Mouse (Mus musculus): ENCODE data around the gene Aasdh. TPM values are rescaled to one million over a fixed set of nuclear protein-coding genes. Genes with fewer than 3 reads are reported as not detected.
A peak's percentile ranks its signal among the peaks of the same experiment; 100 is the strongest.

Aasdh gene
- total and polyA plus RNA-seq, 2 experiments from 2014 or later, result 8.7 to 16.4 TPM

DNA sequence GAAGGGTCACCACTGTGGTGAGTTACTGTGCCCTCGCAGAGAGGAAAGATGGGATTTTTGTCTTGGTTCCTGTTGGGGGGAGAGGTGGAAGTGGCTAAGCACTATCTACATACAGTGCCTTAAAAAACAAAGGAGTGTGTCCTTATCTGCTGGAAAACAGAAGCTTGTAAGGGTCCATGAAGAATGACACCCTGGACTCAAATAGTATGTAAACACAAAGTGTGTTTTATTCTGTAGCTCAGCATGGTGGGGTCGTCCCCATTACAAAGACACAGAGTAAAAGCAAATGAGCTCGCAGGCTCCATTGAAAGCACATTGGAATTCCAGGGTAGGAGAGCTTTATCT lies 813 bp upstream of the Aasdh start:
- peak overlapping the region; percentile 93 for H3K4me2 ChIP-seq (ENCODE audit: low read depth, low read length)
- H3K4me1 ChIP-seq (ENCODE audit: control insufficient read depth, insufficient read depth), result no peaks in the 10 kb centered on the region; the same call in 1 of the 2 replicates
- no peaks in the 10 kb centered on the region for H3K36me3 ChIP-seq (replicated peaks; ENCODE audit: control insufficient read depth, insufficient read depth, low read length)
- TF ChIP-seq CTCF (IDR thresholded peaks at IDR 0.05; ENCODE audit: low read depth), result no peak
- no peak for TF ChIP-seq EP300 (IDR thresholded peaks at IDR 0.05; ENCODE audit: low read depth)
- H3K9ac ChIP-seq (replicated peaks; ENCODE audit: low read depth, low read length), result peak overlapping the region; percentile 87
- peak overlapping the region; percentile 79 for H3K4me3 ChIP-seq (ENCODE audit: low read depth, low read length)
- H3K27ac ChIP-seq (ENCODE audit: low read depth), result peak overlapping the region; percentile 96
- DNase-seq (ENCODE audit: low spot score), result no peak
- no peak for ATAC-seq (ENCODE audit: insufficient read depth, low read depth)
- H3K27me3 ChIP-seq (ENCODE audit: control insufficient read depth, insufficient read depth, low read length), result no peaks in the 10 kb centered on the region
- 38% methylated on average over 3 of the region's 3 CpGs for WGBS
- no peaks in the 10 kb centered on the region for H3K9me3 ChIP-seq (replicated peaks; ENCODE audit: control insufficient read depth, low read length)

GRCm38 (mm10) chr5:76904713-76905404 lies 455 bp downstream of the Aasdh start:
- 0 out of 2 replicates have a peak, but pooled peaks cover 6% of the 10 kb centered on the region for H3K36me3 ChIP-seq (replicated peaks; ENCODE audit: control insufficient read depth, insufficient read depth, low read length)
- no peaks in the 10 kb centered on the region; the same call in 1 of the 2 replicates for H3K4me1 ChIP-seq (ENCODE audit: control insufficient read depth, insufficient read depth)
- peak overlapping the region; percentile 93 for H3K4me2 ChIP-seq (ENCODE audit: low read depth, low read length)
- no peak for DNase-seq (ENCODE audit: low spot score)
- TF ChIP-seq CTCF (IDR thresholded peaks at IDR 0.05; ENCODE audit: low read depth) (no peak), EP300 (IDR thresholded peaks at IDR 0.05; ENCODE audit: low read depth) (no peak; the same call in 1 of the 2 replicates)
- peak overlapping the region; percentile 96 for H3K27ac ChIP-seq (ENCODE audit: low read depth)
- peak overlapping the region; percentile 87 for H3K9ac ChIP-seq (replicated peaks; ENCODE audit: low read depth, low read length)
- H3K9me3 ChIP-seq (replicated peaks; ENCODE audit: control insufficient read depth, low read length), result no peaks in the 10 kb centered on the region
- 1% methylated on average over 19 of the region's 19 CpGs for WGBS
- H3K4me3 ChIP-seq (ENCODE audit: low read depth, low read length), result peak overlapping the region; percentile 79
- no peaks in the 10 kb centered on the region for H3K27me3 ChIP-seq (ENCODE audit: control insufficient read depth, insufficient read depth, low read length)
- no peak for ATAC-seq (ENCODE audit: insufficient read depth, low read depth)

GRCm38 (mm10) chr5:76902131-76902530 lies 3.2 kb downstream of the Aasdh start:
- H3K27me3 ChIP-seq (ENCODE audit: control insufficient read depth, insufficient read depth, low read length), result no peaks in the 10 kb centered on the region
- H3K9ac ChIP-seq (replicated peaks; ENCODE audit: low read depth, low read length), result no peak overlapping the region
- H3K4me2 ChIP-seq (ENCODE audit: low read depth, low read length), result no peak overlapping the region
- no peaks in the 10 kb centered on the region for H3K9me3 ChIP-seq (replicated peaks; ENCODE audit: control insufficient read depth, low read length)
- H3K4me1 ChIP-seq (ENCODE audit: control insufficient read depth, insufficient read depth), result no peaks in the 10 kb centered on the region; the same call in 1 of the 2 replicates
- no peak overlapping the region for H3K4me3 ChIP-seq (ENCODE audit: low read depth, low read length)
- no peak overlapping the region for H3K27ac ChIP-seq (ENCODE audit: low read depth)
- 23% methylated on average over 4 of the region's 4 CpGs for WGBS
- H3K36me3 ChIP-seq (replicated peaks; ENCODE audit: control insufficient read depth, insufficient read depth, low read length), result peaks cover 11% of the 10 kb centered on the region; the same call in 1 of the 2 replicates
- DNase-seq (ENCODE audit: low spot score), result no peak
- no peak for ATAC-seq (ENCODE audit: insufficient read depth, low read depth)
- TF ChIP-seq EP300 (IDR thresholded peaks at IDR 0.05; ENCODE audit: low read depth), result no peak
- no peak for TF ChIP-seq CTCF (IDR thresholded peaks at IDR 0.05; ENCODE audit: low read depth)

DNA sequence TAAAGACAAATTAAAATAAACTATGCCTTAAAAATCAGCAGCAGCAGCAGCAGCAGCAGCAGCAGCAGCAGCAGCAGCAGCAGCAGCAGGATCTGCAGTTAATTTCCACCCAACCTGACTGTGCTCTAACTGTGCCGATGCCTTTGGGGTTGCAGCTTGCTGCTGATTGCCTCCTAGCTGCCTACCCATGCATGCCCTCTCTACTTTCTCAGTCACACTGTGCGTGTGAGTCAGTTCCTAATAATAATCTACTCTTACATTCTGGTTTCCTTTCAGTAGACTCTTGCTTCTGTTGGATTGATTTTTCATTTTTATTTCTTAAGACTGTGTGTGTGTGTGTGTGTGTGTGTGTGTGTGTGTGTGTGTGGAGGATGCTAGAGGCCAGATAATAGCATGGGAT lies 12.2 kb downstream of the Aasdh start:
- TF ChIP-seq EP300 (IDR thresholded peaks at IDR 0.05; ENCODE audit: low read depth) (no peak), CTCF (IDR thresholded peaks at IDR 0.05; ENCODE audit: low read depth) (no peak)
- Histone ChIP-seq H3K9ac (replicated peaks; ENCODE audit: low read depth, low read length) (no peak overlapping the region), H3K27me3 (ENCODE audit: control insufficient read depth, insufficient read depth, low read length) (no peaks in the 10 kb centered on the region), H3K4me1 (ENCODE audit: control insufficient read depth, insufficient read depth) (no peaks in the 10 kb centered on the region), H3K9me3 (replicated peaks; ENCODE audit: control insufficient read depth, low read length) (no peaks in the 10 kb centered on the region), H3K27ac (ENCODE audit: low read depth) (no peak overlapping the region), H3K4me2 (ENCODE audit: low read depth, low read length) (no peak overlapping the region), H3K36me3 (replicated peaks; ENCODE audit: control insufficient read depth, insufficient read depth, low read length) (peaks cover 31% of the 10 kb centered on the region), H3K4me3 (ENCODE audit: low read depth, low read length) (no peak overlapping the region)
- no peak for ATAC-seq (ENCODE audit: insufficient read depth, low read depth)
- no peak for DNase-seq (ENCODE audit: low spot score)
- 71% methylated on average over 2 of the region's 2 CpGs for WGBS

- ATAC-seq (ENCODE audit: insufficient read depth, low read depth) (no peak), DNase-seq (ENCODE audit: low spot score) (no peak)
- Histone ChIP-seq H3K4me1 (ENCODE audit: control insufficient read depth, insufficient read depth) (no peaks in the 10 kb centered on the region), H3K27me3 (ENCODE audit: control insufficient read depth, insufficient read depth, low read length) (no peaks in the 10 kb centered on the region), H3K9ac (replicated peaks; ENCODE audit: low read depth, low read length) (no peak overlapping the region), H3K9me3 (replicated peaks; ENCODE audit: control insufficient read depth, low read length) (no peaks in the 10 kb centered on the region), H3K36me3 (replicated peaks; ENCODE audit: control insufficient read depth, insufficient read depth, low read length) (peaks cover 30% of the 10 kb centered on the region), H3K4me2 (ENCODE audit: low read depth, low read length) (no peak overlapping the region), H3K27ac (ENCODE audit: low read depth) (no peak overlapping the region), H3K4me3 (ENCODE audit: low read depth, low read length) (no peak overlapping the region)
- WGBS, result 57% methylated on average over 2 of the region's 2 CpGs
- no peak for TF ChIP-seq EP300 (IDR thresholded peaks at IDR 0.05; ENCODE audit: low read depth)
- no peak for TF ChIP-seq CTCF (IDR thresholded peaks at IDR 0.05; ENCODE audit: low read depth)
Observed at GRCm38 (mm10) chr5:76892608-76893007, 12.7 kb downstream of the Aasdh start.

DNA sequence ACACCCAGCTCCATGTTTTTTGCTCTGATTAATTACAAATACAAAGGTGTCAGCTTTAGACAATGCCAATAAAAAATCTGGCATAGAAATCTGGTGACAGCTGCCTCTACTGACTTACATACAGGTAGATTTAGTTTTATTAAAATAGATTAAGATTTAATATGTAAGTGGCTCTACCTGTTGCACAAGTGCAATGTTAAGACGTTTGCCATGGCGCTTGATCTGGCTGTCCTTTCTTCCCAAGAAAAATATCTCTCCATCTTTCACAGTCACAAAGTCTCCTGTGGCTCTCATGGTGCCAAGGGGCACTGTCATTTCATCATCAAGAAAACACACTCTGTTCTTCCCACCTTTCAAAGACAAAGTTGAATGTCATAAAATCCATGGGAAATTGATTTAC lies 18.3 kb downstream of the Aasdh start:
- Histone ChIP-seq H3K4me3 (ENCODE audit: low read depth, low read length) (no peak overlapping the region), H3K27ac (ENCODE audit: low read depth) (no peak overlapping the region), H3K4me2 (ENCODE audit: low read depth, low read length) (no peak overlapping the region), H3K36me3 (replicated peaks; ENCODE audit: control insufficient read depth, insufficient read depth, low read length) (peaks cover 63% of the 10 kb centered on the region), H3K9me3 (replicated peaks; ENCODE audit: control insufficient read depth, low read length) (no peaks in the 10 kb centered on the region), H3K4me1 (ENCODE audit: control insufficient read depth, insufficient read depth) (no peaks in the 10 kb centered on the region), H3K27me3 (ENCODE audit: control insufficient read depth, insufficient read depth, low read length) (no peaks in the 10 kb centered on the region), H3K9ac (replicated peaks; ENCODE audit: low read depth, low read length) (no peak overlapping the region)
- ATAC-seq (ENCODE audit: insufficient read depth, low read depth) (no peak), DNase-seq (ENCODE audit: low spot score) (no peak)
- WGBS, result 94% methylated on average over 2 of the region's 2 CpGs
- TF ChIP-seq EP300 (IDR thresholded peaks at IDR 0.05; ENCODE audit: low read depth), result no peak
- TF ChIP-seq CTCF (IDR thresholded peaks at IDR 0.05; ENCODE audit: low read depth), result no peak

Data from heart, postnatal 0 days (tissue).